Mouse (Mus musculus): ENCODE measurements around the gene Enpep.

DNA sequence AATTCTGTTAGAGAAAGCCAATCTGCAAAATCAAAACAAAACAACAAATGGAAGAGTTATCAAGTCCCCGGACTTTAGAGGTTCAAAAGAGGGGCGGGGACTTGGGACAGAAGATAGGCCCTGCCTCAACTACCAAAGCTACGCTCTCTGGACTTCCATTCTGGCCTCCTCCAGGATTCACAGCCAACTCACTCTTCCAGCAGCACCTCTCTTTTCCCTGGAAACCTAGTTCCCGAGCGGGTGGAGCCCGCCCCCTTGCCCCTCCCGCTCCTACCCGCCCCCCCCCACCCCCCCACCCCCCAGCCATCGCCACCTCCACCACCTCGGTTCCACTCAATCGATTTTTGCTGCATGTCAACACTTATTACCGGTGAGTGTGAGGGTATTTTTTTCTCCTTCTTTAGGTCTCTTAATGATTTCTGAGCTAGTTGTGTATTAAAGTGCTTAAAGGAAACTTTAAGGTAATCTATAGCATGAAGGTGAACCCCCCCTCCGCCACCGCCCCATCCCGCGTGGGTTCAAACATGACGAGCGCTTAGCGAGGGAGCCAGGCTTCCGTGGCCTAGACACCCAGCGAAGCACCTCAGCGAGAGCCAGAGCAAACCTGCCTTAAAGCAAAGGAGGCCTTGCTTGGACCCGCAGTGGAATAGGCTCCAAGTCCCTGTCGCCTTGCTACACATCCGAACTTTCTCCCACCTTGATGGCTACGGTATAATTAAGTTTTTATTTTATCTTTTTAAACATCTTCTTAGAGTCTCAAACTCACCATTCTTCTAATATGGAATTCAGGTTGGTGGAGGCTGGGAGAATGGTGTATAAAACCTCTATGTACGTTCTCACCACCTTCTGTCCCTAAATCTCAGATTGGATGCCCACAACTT lies 110.9 kb downstream of the Enpep start:
- TF ChIP-seq POLR2A (IDR thresholded peaks at IDR 0.05; ENCODE audit: insufficient read length, low read depth), result no peak
- no peak for TF ChIP-seq POLR2AphosphoS2 (IDR thresholded peaks at IDR 0.05; ENCODE audit: insufficient read length, low read depth)
- TF ChIP-seq E2F4 (IDR thresholded peaks at IDR 0.05; ENCODE audit: insufficient read depth), result no peak
- TF ChIP-seq SRF (IDR thresholded peaks at IDR 0.05; ENCODE audit: control insufficient read depth, insufficient read length, low read depth), result no peak
- no peak for TF ChIP-seq TCF12 (IDR thresholded peaks at IDR 0.05; ENCODE audit: insufficient read depth, poor library complexity, severe bottlenecking)
- no peak for TF ChIP-seq REST (IDR thresholded peaks at IDR 0.05; ENCODE audit: insufficient read depth, insufficient read length)
- TF ChIP-seq MYOG (IDR thresholded peaks at IDR 0.05; ENCODE audit: control insufficient read depth in 1 of 3, insufficient read depth in 1 of 3, insufficient read length in 2 of 3, low read depth in 2 of 3), result no peak
- TF ChIP-seq MYOD1 (IDR thresholded peaks at IDR 0.05; ENCODE audit: control insufficient read depth in 1 of 3, insufficient read length in 2 of 3, low read depth in 2 of 3), result no peak

Data from myocyte (in vitro differentiated cells).